Comparison of ENCODE assay signal across 10 mouse cellular contexts in genomic region chr2:153117051-153117486, GRCm38 (mm10). TPM values are rescaled to one million over a fixed set of nuclear protein-coding genes. Genes with fewer than 3 reads are reported as not detected.
DNase-seq lines count a peak whose midpoint lies in the region; ATAC-seq and TF ChIP-seq lines count a peak whose summit lies in the region.
"Had no signal": no experiment of that assay in that cellular context is flagged by ENCODE, and none has a peak within 500 bp of the region (broad histone marks: within the 10 kb centered on the region; RNA-seq: fewer than 3 reads in every experiment).

No protein-coding gene starts in this region.

- no peaks in the 10 kb centered on the region for H3K36me3 ChIP-seq in kidney, adult 2 months (ENCODE audit: control insufficient read depth, insufficient read depth, low read length)
- H3K36me3 ChIP-seq: limb, embryonic 15.5 days had no signal

- ATAC-seq in megakaryocyte, adult 5-6 weeks (ENCODE audit: poor library complexity, severe bottlenecking), result peak; percentile 66

- WGBS in kidney, adult 2 months, result 67% methylated on average over 7 of the region's 7 CpGs

- no peak overlapping the region for H3K4me3 ChIP-seq in kidney, adult 2 months (ENCODE audit: insufficient read depth, low read depth, low read length)
- H3K4me3 ChIP-seq: limb, embryonic 15.5 days had no signal

- no peak for TF ChIP-seq CTCF in kidney, adult 2 months (conservative IDR thresholded peaks at IDR 0.05; ENCODE audit: insufficient read depth, insufficient read length, low read depth, low read length)

- H3K4me1 ChIP-seq in kidney, adult 2 months (ENCODE audit: control insufficient read depth, insufficient read depth, low read length), result no peaks in the 10 kb centered on the region
- H3K4me1 ChIP-seq: limb, embryonic 15.5 days had no signal

- peak; percentile 13 for DNase-seq in kidney, adult 2 months
- DNase-seq in kidney, adult 18-20 months, result no peak
- DNase-seq in 3T3-L1 (ENCODE audit: low read depth, low spot score) (peak; percentile 50), MN1 (ENCODE audit: low spot score) (no peak)
- DNase-seq in Muller cell, postnatal 12 days (ENCODE audit: inconsistent ontology term), result peak; percentile 48
- no peak for DNase-seq in embryo, embryonic 10 days (ENCODE audit: low spot score)
- DNase-seq in yolk sac, embryonic 10.5 days (ENCODE audit: low spot score), result no peak
- DNase-seq: cerebellum, adult 11 months had no signal

- no peak overlapping the region for H3K27ac ChIP-seq in kidney, adult 2 months (ENCODE audit: insufficient read depth, low read depth, low read length)
- H3K27ac ChIP-seq: limb, embryonic 15.5 days had no signal

- no peaks in the 10 kb centered on the region for H3K27me3 ChIP-seq in kidney, adult 2 months (replicated peaks; ENCODE audit: control insufficient read depth, insufficient read depth, low read length)

- TF ChIP-seq POLR2A in kidney, adult 2 months (IDR thresholded peaks at IDR 0.05; ENCODE audit: low read depth, low read length), result no peak

RNA-seq across cellular contexts. Expression of gene Hck, which starts 8.8 kb away (rescaled TPM):
- polyA plus RNA-seq in kidney, adult 2 months (2012; rRNA removed), result 2.9 and 4.4 TPM in 2 replicates
- 207 and 212 TPM in 2 replicates for total RNA-seq in megakaryocyte, adult 5-6 weeks (2015)
- 279 and 282 TPM in 2 replicates for total RNA-seq in megakaryocyte, adult 5-6 weeks (2017)

RNA-seq across cellular contexts. Expression of gene Tm9sf4, which starts 44.0 kb away (rescaled TPM):
- 46.0 and 49.5 TPM in 2 replicates for polyA plus RNA-seq in kidney, adult 2 months (2012; rRNA removed)
- 50.1 and 56.9 TPM in 2 replicates for total RNA-seq in megakaryocyte, adult 5-6 weeks (2015)
- total RNA-seq in megakaryocyte, adult 5-6 weeks (2017), result 78.7 and 85.5 TPM in 2 replicates

RNA-seq across cellular contexts. Expression of gene Ccm2l, which starts 51.3 kb away (rescaled TPM):
- polyA plus RNA-seq in kidney, adult 2 months (2012; rRNA removed), result 23.0 and 25.1 TPM in 2 replicates
- 0.59 TPM in 1 of 2 replicates, not detected in the other for total RNA-seq in megakaryocyte, adult 5-6 weeks (2015)
- total RNA-seq in megakaryocyte, adult 5-6 weeks (2017), result 0.22 TPM in 1 of 2 replicates, not detected in the other

Comparison
In these comparisons a context has a peak if more than half of its experiments do, and no peak if none do; other contexts are left out.
1. DNase-seq: peak in kidney, adult 2 months (single experiment), 3T3-L1 (single experiment) and Muller cell, postnatal 12 days (single experiment); none in kidney, adult 18-20 months (single experiment), embryo, embryonic 10 days (single experiment), yolk sac, embryonic 10.5 days (single experiment) and MN1 (single experiment).